Mouse (Mus musculus) 3T3-L1 (cell line): ENCODE measurements around the gene Gnao1.

Experiments used
- DNase-seq: peaks from one replicate; pipeline ENCODE4 v3.0.0-alpha.2; 2015; ENCODE audit warnings: low read depth, low spot score

Gene Gnao1

GRCm38 (mm10) chr8:93843858-93844502, 34.2 kb downstream of the Gnao1 start:
- no peak for DNase-seq

- no peak for DNase-seq
Measured at GRCm38 (mm10) chr8:93845186-93845585, 35.4 kb downstream of the Gnao1 start.

DNA sequence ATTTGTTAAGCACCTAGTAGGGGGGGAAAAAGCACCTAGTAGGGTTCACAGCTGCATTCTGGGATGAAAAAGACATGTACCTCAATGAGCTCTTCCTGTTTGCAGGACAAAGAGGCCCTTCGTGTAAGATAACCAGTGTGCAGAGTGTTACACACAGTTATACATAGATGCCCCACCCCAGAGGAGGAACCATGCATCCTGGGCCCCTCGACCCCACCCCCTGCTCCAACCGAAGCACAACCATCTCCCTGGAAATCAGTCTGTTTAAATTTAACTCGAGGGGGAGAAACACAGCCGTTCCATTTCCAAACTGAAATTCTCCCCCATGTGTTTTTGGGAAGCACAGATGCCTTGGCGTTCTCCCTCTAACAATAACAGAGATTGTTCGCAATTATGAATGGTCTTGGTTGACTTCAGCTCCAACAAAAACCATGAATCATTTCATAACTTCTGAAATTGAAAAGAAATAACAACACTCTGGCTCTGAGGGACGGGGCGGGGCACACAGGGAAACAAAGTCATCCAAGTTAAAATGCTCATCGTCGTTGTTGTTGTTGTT, 42.4 kb downstream of the Gnao1 start:
- peak; percentile 78 for DNase-seq

- peak; percentile 59 for DNase-seq
Measured at GRCm38 (mm10) chr8:93852851-93853461, 43.2 kb downstream of the Gnao1 start.

- peak; percentile 24 for DNase-seq
Measured at GRCm38 (mm10) chr8:93854676-93855075, 44.9 kb downstream of the Gnao1 start.

DNA sequence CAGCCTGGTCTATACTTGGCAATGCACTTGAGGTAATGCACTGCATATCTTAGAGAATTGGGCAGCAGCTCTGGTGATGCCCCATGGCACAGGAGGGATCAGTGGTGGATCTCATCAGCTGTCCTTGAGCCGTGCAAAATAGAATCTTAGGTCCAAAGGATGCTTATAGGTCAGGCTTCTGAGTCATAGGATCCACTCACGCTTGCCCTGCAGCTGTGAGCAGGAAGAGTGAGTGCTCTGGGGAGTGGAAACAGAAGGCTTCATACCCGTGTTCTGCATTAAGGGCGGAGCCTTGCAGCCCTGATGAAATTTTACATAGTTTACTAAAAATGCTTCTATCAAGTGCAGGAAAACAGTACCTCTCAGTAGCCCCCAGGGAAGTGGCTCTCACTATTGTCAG, 45.5 kb downstream of the Gnao1 start:
- peak; percentile 71 for DNase-seq

GRCm38 (mm10) chr8:93857144-93857543, 47.4 kb downstream of the Gnao1 start:
- DNase-seq: no peak

- peak; percentile 21 for DNase-seq
Measured at GRCm38 (mm10) chr8:93858286-93858685, 48.5 kb downstream of the Gnao1 start.

DNA sequence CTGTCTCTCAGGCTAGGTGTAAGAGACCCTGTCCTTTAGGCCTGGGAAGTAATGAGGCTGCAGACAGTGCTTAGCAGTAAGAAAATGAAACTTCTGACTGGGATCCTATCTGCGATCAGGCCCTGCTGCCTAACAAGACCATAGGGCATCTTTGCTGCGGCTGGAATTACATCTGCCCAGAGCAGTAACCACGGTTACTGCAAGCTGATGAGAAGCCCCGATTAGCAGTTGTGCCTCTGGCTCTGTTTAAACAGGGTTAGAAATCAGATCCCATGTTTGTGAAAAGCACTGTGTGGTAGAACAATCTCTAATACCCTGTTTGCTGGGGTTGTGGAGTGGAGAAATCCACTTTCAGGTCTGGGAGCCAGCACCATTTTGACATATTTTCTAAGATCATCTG, 50.3 kb downstream of the Gnao1 start:
- DNase-seq: no peak

DNA sequence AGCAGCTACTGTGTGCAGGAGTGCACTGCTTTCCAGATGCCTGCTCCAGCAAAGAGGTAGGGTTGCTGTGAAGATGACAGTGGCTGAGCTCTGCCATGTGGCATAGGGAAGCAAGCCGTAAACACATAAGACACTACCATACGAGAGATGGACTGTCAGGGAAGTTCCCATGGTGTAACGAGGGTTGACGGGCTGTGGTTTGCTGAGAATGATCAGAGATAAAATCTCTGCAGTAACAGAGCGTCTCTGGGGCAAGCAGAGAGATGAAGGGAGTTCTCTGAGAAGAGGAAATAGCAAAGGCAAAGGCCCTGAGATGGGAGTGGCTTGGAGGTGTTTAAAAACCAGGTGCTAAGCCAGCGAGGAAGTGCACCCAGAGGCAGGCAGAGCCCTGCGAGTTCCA, 54.3 kb downstream of the Gnao1 start:
- DNase-seq: no peak

GRCm38 (mm10) chr8:93866271-93866670, 56.5 kb downstream of the Gnao1 start:
- peak; percentile 37 for DNase-seq

- DNase-seq: no peak
Measured at GRCm38 (mm10) chr8:93868486-93869221, 58.9 kb downstream of the Gnao1 start.

- DNase-seq: peak; percentile 91
Measured at GRCm38 (mm10) chr8:93871275-93871674, 61.5 kb downstream of the Gnao1 start.

- no peak for DNase-seq
Measured at GRCm38 (mm10) chr8:93878396-93878795, 68.6 kb downstream of the Gnao1 start.

DNA sequence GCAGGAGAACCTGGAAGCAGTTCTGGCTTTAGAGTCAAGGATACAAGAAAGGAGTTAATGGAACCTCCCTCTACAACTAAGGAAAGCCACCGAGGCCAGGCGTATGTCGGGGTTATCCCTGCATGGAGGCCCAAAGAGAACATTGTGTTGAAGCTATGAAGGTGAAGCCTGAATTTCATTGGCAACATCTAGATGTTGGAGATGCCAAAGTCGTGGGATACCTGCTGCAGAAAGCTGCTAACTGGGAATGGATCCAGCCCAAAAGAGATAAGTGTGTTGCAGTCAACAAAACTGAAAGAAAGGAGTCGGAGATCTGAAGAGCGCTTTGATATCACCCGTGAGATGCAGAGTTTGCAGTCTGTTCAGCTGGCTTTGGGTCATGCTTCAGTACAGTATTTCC, 70.2 kb downstream of the Gnao1 start:
- DNase-seq: no peak

GRCm38 (mm10) chr8:93881381-93881780, 71.6 kb downstream of the Gnao1 start:
- DNase-seq: no peak

- DNase-seq: no peak
Measured at GRCm38 (mm10) chr8:93883241-93883640, 73.5 kb downstream of the Gnao1 start.

- DNase-seq: no peak
Measured at GRCm38 (mm10) chr8:93883771-93884170, 74.0 kb downstream of the Gnao1 start.

DNA sequence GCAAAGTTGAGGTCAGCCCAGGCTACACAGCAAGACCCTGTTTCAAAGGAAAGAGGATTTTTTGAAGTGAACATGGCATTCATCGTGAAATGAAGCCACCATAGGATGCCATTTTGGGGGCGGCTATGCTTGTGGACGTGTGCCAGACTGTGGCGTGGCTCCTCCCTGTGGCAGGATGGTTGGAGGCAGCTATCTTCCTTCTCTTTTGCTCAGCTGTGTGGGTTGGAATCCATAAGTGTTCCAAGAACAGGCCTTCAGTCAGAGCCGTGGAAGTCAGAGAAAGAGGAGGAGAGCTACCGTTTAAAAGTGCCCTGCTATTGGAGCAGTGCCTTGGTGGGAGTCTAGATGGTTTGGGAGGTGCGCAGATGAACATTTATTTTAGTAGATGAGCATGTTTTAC, 74.5 kb downstream of the Gnao1 start:
- DNase-seq: no peak

GRCm38 (mm10) chr8:93886181-93886580, 76.4 kb downstream of the Gnao1 start:
- DNase-seq: no peak

DNA sequence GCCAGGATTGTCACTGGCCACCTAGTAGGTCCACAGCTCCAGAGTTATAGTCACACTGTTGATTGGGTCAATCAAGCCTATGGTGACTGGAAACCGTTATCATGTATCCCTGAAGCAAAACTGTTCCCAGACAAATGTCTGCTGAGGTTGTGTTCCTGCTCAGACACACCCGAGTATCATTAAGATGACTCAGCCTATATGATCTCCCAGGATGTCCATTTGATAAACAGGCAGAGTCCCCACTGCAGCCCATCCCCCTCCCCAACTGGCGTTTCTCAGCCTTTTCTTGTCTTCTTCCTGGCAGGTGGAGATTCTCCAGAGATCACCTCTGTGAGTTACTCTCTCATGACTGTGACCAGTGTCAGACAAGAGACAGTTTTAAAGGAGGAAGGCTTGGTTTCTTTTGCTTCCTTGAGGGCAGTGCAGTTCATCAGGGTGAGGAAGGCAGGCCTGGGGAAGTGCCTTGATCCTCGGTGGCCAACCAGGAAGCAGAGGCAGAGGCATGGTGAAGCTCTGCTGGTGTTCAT, 78.4 kb downstream of the Gnao1 start:
- peak; percentile 55 for DNase-seq
